Mouse (Mus musculus): ENCODE data around the gene Pate3. TPM values are rescaled to one million over a fixed set of nuclear protein-coding genes. Genes with fewer than 3 reads are reported as not detected.
"Not testable (repeated sequence)": the region's sequence is repeated elsewhere in the genome, so short reads cannot be mapped to it uniquely, and the experiment has no call there.

The Pate3 gene
- not detected in 2 replicates for polyA plus RNA-seq (2015; fragmentation: Nextera tagmentation; extraction: Ambion mirVana)

GRCm38 (mm10) chr9:35648102-35648501, at the start of gene Pate3:
Pate3 (minus strand) TSS chr9:35648202.
- no peak within 1 kb of the TSS for H3K27ac ChIP-seq
- no peak within 1 kb of the TSS for H3K4me3 ChIP-seq
- H3K4me1 ChIP-seq, result no peaks in the 10 kb centered on the region
- H3K9me3 ChIP-seq, result no peaks in the 10 kb centered on the region
- ATAC-seq (ENCODE audit: insufficient number of reproducible peaks, low FRiP score, low TSS enrichment, low read depth), result no peak
- H3K27me3 ChIP-seq, result no peaks in the 10 kb centered on the region
- 68% methylated on average over 1 of the region's 1 CpGs for WGBS
- H3K4me2 ChIP-seq, result no peak within 1 kb of the TSS
- no peaks in the 10 kb centered on the region for H3K36me3 ChIP-seq
- no peak within 1 kb of the TSS for H3K9ac ChIP-seq

- no peak for ATAC-seq (ENCODE audit: insufficient number of reproducible peaks, low FRiP score, low TSS enrichment, low read depth)
- no peak overlapping the region for H3K9ac ChIP-seq
Observed at GRCm38 (mm10) chr9:35691924-35692323, 43.9 kb upstream of the Pate3 start.

GRCm38 (mm10) chr9:35687013-35687412, 39.0 kb upstream of the Pate3 start, which contains the start of gene Pate1:
Pate1 (minus strand) TSS chr9:35687390.
- ATAC-seq (ENCODE audit: insufficient number of reproducible peaks, low FRiP score, low TSS enrichment, low read depth), result no peak
- H3K9ac ChIP-seq, result no peak within 1 kb of the TSS
- H3K27me3 ChIP-seq, result no peaks in the 10 kb centered on the region
- H3K27ac ChIP-seq, result no peak within 1 kb of the TSS
- H3K4me1 ChIP-seq, result no peaks in the 10 kb centered on the region
- H3K4me3 ChIP-seq, result no peak within 1 kb of the TSS
- 35% methylated on average over 1 of the region's 1 CpGs for whole genome bisulfite sequencing
- no peaks in the 10 kb centered on the region for H3K9me3 ChIP-seq
- no peaks in the 10 kb centered on the region for H3K36me3 ChIP-seq
- H3K4me2 ChIP-seq, result no peak within 1 kb of the TSS

More at GRCm38 (mm10) chr9:35691924-35692323, 43.9 kb upstream of the Pate3 start:
- no peaks in the 10 kb centered on the region for H3K4me1 ChIP-seq
- H3K36me3 ChIP-seq, result no peaks in the 10 kb centered on the region
- H3K27ac ChIP-seq, result no peak overlapping the region
- H3K4me3 ChIP-seq, result no peak overlapping the region
- no peaks in the 10 kb centered on the region for H3K9me3 ChIP-seq
- H3K27me3 ChIP-seq, result no peaks in the 10 kb centered on the region
- H3K4me2 ChIP-seq, result no peak overlapping the region

GRCm38 (mm10) chr9:35673557-35673956, 25.6 kb upstream of the Pate3 start:
- Histone ChIP-seq H3K9ac (no peak overlapping the region), H3K9me3 (no peaks in the 10 kb centered on the region), H3K27ac (no peak overlapping the region), H3K36me3 (no peaks in the 10 kb centered on the region), H3K27me3 (no peaks in the 10 kb centered on the region), H3K4me3 (no peak overlapping the region), H3K4me1 (no peaks in the 10 kb centered on the region), H3K4me2 (no peak overlapping the region)
- no peak for ATAC-seq (ENCODE audit: insufficient number of reproducible peaks, low FRiP score, low TSS enrichment, low read depth)
- WGBS, result 73% methylated on average over 2 of the region's 2 CpGs

- no peaks in the 10 kb centered on the region for H3K4me1 ChIP-seq
- no peak overlapping the region for H3K4me3 ChIP-seq
- no peaks in the 10 kb centered on the region for H3K9me3 ChIP-seq
- H3K27ac ChIP-seq, result no peak overlapping the region
- ATAC-seq (ENCODE audit: insufficient number of reproducible peaks, low FRiP score, low TSS enrichment, low read depth), result no peak
- H3K36me3 ChIP-seq, result no peaks in the 10 kb centered on the region
- no peaks in the 10 kb centered on the region for H3K27me3 ChIP-seq
- H3K4me2 ChIP-seq, result no peak overlapping the region
- WGBS, result 87% methylated on average over 1 of the region's 1 CpGs
- no peak overlapping the region for H3K9ac ChIP-seq
Observed at GRCm38 (mm10) chr9:35632981-35633380, 15.0 kb downstream of the Pate3 start.

GRCm38 (mm10) chr9:35616784-35617183, 31.2 kb downstream of the Pate3 start:
- not testable (repeated sequence) for H3K9ac ChIP-seq; H3K36me3 ChIP-seq; H3K27ac ChIP-seq; H3K4me3 ChIP-seq; H3K4me1 ChIP-seq; H3K4me2 ChIP-seq; ATAC-seq (ENCODE audit: insufficient number of reproducible peaks, low FRiP score, low TSS enrichment, low read depth); H3K9me3 ChIP-seq; H3K27me3 ChIP-seq
- WGBS, result 70% methylated on average over 2 of the region's 2 CpGs

GRCm38 (mm10) chr9:35614005-35614404, 34.0 kb downstream of the Pate3 start:
- no peak for ATAC-seq (ENCODE audit: insufficient number of reproducible peaks, low FRiP score, low TSS enrichment, low read depth)
- 23% methylated on average over 2 of the region's 2 CpGs for WGBS
- no peaks in the 10 kb centered on the region for H3K36me3 ChIP-seq
- no peak overlapping the region for H3K4me3 ChIP-seq
- no peaks in the 10 kb centered on the region for H3K9me3 ChIP-seq
- no peaks in the 10 kb centered on the region for H3K27me3 ChIP-seq
- H3K27ac ChIP-seq, result no peak overlapping the region
- H3K4me1 ChIP-seq, result no peaks in the 10 kb centered on the region
- no peak overlapping the region for H3K9ac ChIP-seq
- H3K4me2 ChIP-seq, result no peak overlapping the region

- H3K9me3 ChIP-seq, result no peaks in the 10 kb centered on the region
- 95% methylated on average over 1 of the region's 1 CpGs for WGBS
- H3K9ac ChIP-seq, result no peak within 1 kb of the TSS
- no peak for ATAC-seq (ENCODE audit: insufficient number of reproducible peaks, low FRiP score, low TSS enrichment, low read depth)
- H3K36me3 ChIP-seq, result no peaks in the 10 kb centered on the region
- H3K4me2 ChIP-seq, result no peak within 1 kb of the TSS
- H3K27ac ChIP-seq, result no peak within 1 kb of the TSS
- no peaks in the 10 kb centered on the region for H3K27me3 ChIP-seq
- H3K4me1 ChIP-seq, result no peaks in the 10 kb centered on the region
- H3K4me3 ChIP-seq, result no peak within 1 kb of the TSS
Observed at GRCm38 (mm10) chr9:35611841-35612240, 36.2 kb downstream of the Pate3 start, which contains the start of gene Pate4. Pate4 (minus strand) TSS chr9:35611941.

- Histone ChIP-seq H3K9me3 (no peaks in the 10 kb centered on the region), H3K9ac (no peak overlapping the region), H3K4me3 (no peak overlapping the region), H3K27ac (no peak overlapping the region), H3K36me3 (no peaks in the 10 kb centered on the region), H3K4me2 (no peak overlapping the region), H3K27me3 (no peaks in the 10 kb centered on the region), H3K4me1 (no peaks in the 10 kb centered on the region)
- no peak for ATAC-seq (ENCODE audit: insufficient number of reproducible peaks, low FRiP score, low TSS enrichment, low read depth)
- WGBS, result 67% methylated on average over 8 of the region's 8 CpGs
Observed at GRCm38 (mm10) chr9:35607647-35608405, 40.2 kb downstream of the Pate3 start.

Other genes starting within 250 kb of the Pate3 start
- gene Cdon, start 227.1 kb downstream of the Pate3 start, polyA plus RNA-seq (2015; fragmentation: Nextera tagmentation; extraction: Ambion mirVana), result 28.6 and 35.9 TPM in 2 replicates
- gene Gm1113, start 129.9 kb downstream of the Pate3 start, polyA plus RNA-seq (2015; fragmentation: Nextera tagmentation; extraction: Ambion mirVana), result not detected in 2 replicates
- gene Ddx25, start 89.7 kb downstream of the Pate3 start, polyA plus RNA-seq (2015; fragmentation: Nextera tagmentation; extraction: Ambion mirVana), result 2.1 and 2.4 TPM in 2 replicates
- 17.2 and 19.2 TPM in 2 replicates for gene Pus3, start 89.6 kb downstream of the Pate3 start, polyA plus RNA-seq (2015; fragmentation: Nextera tagmentation; extraction: Ambion mirVana)
- gene Pate2, start 77.9 kb downstream of the Pate3 start, polyA plus RNA-seq (2015; fragmentation: Nextera tagmentation; extraction: Ambion mirVana), result 0.31 and 0.83 TPM in 2 replicates
- 14.2 and 14.4 TPM in 2 replicates for gene Hyls1, start 77.8 kb downstream of the Pate3 start, polyA plus RNA-seq (2015; fragmentation: Nextera tagmentation; extraction: Ambion mirVana)
- not detected in 2 replicates for gene Pate4, start 36.3 kb downstream of the Pate3 start, polyA plus RNA-seq (2015; fragmentation: Nextera tagmentation; extraction: Ambion mirVana)
- not detected in 2 replicates for gene Pate1, start 39.2 kb upstream of the Pate3 start, polyA plus RNA-seq (2015; fragmentation: Nextera tagmentation; extraction: Ambion mirVana)
- gene Gm17677, start 92.8 kb upstream of the Pate3 start, polyA plus RNA-seq (2015; fragmentation: Nextera tagmentation; extraction: Ambion mirVana), result not detected in 2 replicates
- gene Gm17727, start 129.9 kb upstream of the Pate3 start, polyA plus RNA-seq (2015; fragmentation: Nextera tagmentation; extraction: Ambion mirVana), result not detected in 2 replicates
- gene Gm27235, start 141.9 kb upstream of the Pate3 start, polyA plus RNA-seq (2015; fragmentation: Nextera tagmentation; extraction: Ambion mirVana), result not detected in 2 replicates
- not detected in 2 replicates for gene D730048I06Rik, start 141.9 kb upstream of the Pate3 start, polyA plus RNA-seq (2015; fragmentation: Nextera tagmentation; extraction: Ambion mirVana)
- not detected in 2 replicates for gene 9230110F15Rik, start 195.9 kb upstream of the Pate3 start, polyA plus RNA-seq (2015; fragmentation: Nextera tagmentation; extraction: Ambion mirVana)

All from limb, embryonic 15.5 days (tissue).